Mouse (Mus musculus): ENCODE data around the gene Zc2hc1c.

GRCm38 (mm10) chr12:85338815-85339214, 50.4 kb downstream of the Zc2hc1c start:
- TF ChIP-seq POLR2A (IDR thresholded peaks at IDR 0.05; ENCODE audit: control insufficient read depth in 1 of 2, insufficient read depth in 1 of 2, low read depth in 1 of 2, low read length in 2 of 2, poor library complexity in 1 of 2) = no peak
- TF ChIP-seq MAZ (IDR thresholded peaks at IDR 0.05; ENCODE audit: low read depth, low read length) = no peak
- no peak for TF ChIP-seq EP300 (IDR thresholded peaks at IDR 0.05; ENCODE audit: low read depth in 1 of 2, low read length in 2 of 2)
- TF ChIP-seq CHD2 (IDR thresholded peaks at IDR 0.05; ENCODE audit: low read length) = no peak
- TF ChIP-seq ZKSCAN1 (IDR thresholded peaks at IDR 0.05; ENCODE audit: low read depth, low read length) = peak; percentile 54; the same call in 1 of the 2 replicates
- TF ChIP-seq CTCF (IDR thresholded peaks at IDR 0.05 in 2 of 3, conservative IDR thresholded peaks at IDR 0.05 in 1 of 3; ENCODE audit: control insufficient read depth in 1 of 3, insufficient read depth in 1 of 3, low read depth in 2 of 3, low read length in 3 of 3, poor library complexity in 1 of 3, severe bottlenecking in 1 of 3) = no peak
